Mouse (Mus musculus) embryonic facial prominence, embryonic 13.5 days (tissue): ENCODE measurements at regions not wholly inside any gene's neighbourhood (a gene's known extent, or its start where the extent isn't known, plus 50 kb on each side); places are given as distances from the start of the nearest gene placed in this dataset.

ENCODE experiments used
- ATAC-seq: fragments of 200-750 bp; cut with Nextera tagmentation; 2 replicates; pipeline ENCODE4 v1.8.0; 2017; ENCODE audit warnings: low read depth; ENCODE audit not compliant: insufficient number of reproducible peaks, insufficient read depth, low FRiP score, low TSS enrichment
- H3K27ac ChIP-seq: fragments of 300-500 bp; sonication (generic); 2 replicates; pipeline ENCODE4 v1.5.1; 2015; ENCODE audit warnings: moderate library complexity, mild to moderate bottlenecking, inconsistent platforms
- H3K27me3 ChIP-seq: fragments of 300-500 bp; sonication (generic); 2 replicates; pipeline ENCODE4 v1.6.1; 2015; ENCODE audit warnings: mild to moderate bottlenecking, inconsistent platforms
- H3K36me3 ChIP-seq: fragments of 300-500 bp; sonication (generic); 2 replicates; pipeline ENCODE4 v1.6.1; 2015; ENCODE audit warnings: mild to moderate bottlenecking, inconsistent platforms
- H3K4me1 ChIP-seq: fragments of 300-500 bp; sonication (generic); 2 replicates; pipeline ENCODE4 v1.6.1; 2015; ENCODE audit warnings: inconsistent platforms
- H3K4me2 ChIP-seq: fragments of 300-500 bp; sonication (generic); 2 replicates; pipeline ENCODE4 v1.6.1; 2015; ENCODE audit warnings: moderate library complexity, mild to moderate bottlenecking, inconsistent platforms
- H3K4me3 ChIP-seq: fragments of 300-500 bp; sonication (generic); 2 replicates; pipeline ENCODE4 v1.5.1; 2015; ENCODE audit warnings: mild to moderate bottlenecking, inconsistent platforms
- H3K9ac ChIP-seq: fragments of 300-500 bp; sonication (generic); 2 replicates; pipeline ENCODE4 v1.6.1; 2015; ENCODE audit warnings: mild to moderate bottlenecking, inconsistent platforms
- H3K9me3 ChIP-seq: fragments of 300-500 bp; sonication (generic); 2 replicates; pipeline ENCODE4 v1.6.1; 2016; ENCODE audit warnings: inconsistent platforms
- WGBS: fragments of 180-500 bp; shearing (Covaris S2); methylation state at CpG from one replicate; pipeline ENCODE4 v1.1.7; 2015; ENCODE audit warnings: mixed read lengths; 5-methylcytosine and 5-hydroxymethylcytosine counted together

DNA sequence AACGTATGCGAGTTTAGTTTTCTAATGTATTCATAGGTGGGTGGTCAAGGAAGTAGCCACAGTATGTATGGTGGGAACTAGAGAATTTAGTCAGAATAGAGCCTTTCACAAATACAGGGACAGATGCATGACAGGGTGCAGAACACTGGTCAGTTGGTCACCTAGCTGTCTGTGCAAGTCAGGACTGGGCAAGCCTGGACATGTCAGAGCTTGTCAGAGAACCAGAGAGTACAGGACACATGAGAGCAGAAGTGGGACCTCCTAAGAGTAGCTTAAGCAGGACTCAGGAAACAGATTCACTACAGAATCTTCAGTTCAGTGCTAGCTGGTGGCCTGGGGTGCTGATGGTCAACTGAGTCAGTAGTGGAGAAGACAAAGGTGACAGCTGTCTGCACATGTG, 395.7 kb upstream of the Tnp1 start:
- Histone ChIP-seq H3K4me2 (no peak overlapping the region), H3K36me3 (no peaks in the 10 kb centered on the region), H3K9me3 (no peaks in the 10 kb centered on the region), H3K27ac (no peak overlapping the region), H3K4me3 (no peak overlapping the region), H3K27me3 (no peaks in the 10 kb centered on the region), H3K4me1 (0 out of 2 replicates have a peak, but pooled peaks cover 4% of the 10 kb centered on the region), H3K9ac (no peak overlapping the region)
- 95% methylated on average over 2 of the region's 2 CpGs for WGBS
- ATAC-seq = no peak

DNA sequence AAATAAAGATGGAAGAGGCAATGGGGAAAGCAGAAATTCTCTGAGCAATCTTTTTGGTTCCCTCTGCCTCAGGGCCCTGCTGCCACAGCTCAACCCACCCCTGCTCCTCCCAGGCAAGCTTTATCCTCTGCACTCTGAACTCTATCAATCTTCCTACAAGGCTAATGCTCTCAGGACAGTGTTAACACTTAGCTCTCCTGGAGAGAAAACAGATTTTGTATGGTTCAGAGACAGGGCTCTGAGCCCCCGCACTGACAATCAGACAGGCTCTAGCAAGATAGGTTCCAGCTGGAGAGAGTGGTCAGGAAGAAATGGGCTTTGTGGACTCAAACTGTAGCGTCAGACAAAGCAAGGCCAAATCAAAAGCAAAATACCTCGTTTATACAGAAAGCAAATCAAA, 383.5 kb upstream of the Tnp1 start:
- no peak overlapping the region for H3K4me3 ChIP-seq
- WGBS = 42% methylated on average over 3 of the region's 3 CpGs
- H3K27ac ChIP-seq = no peak overlapping the region
- ATAC-seq = no peak
- H3K36me3 ChIP-seq = no peaks in the 10 kb centered on the region
- no peak overlapping the region for H3K4me2 ChIP-seq
- no peak overlapping the region for H3K9ac ChIP-seq
- H3K27me3 ChIP-seq = no peaks in the 10 kb centered on the region
- peaks cover 5% of the 10 kb centered on the region for H3K4me1 ChIP-seq
- H3K9me3 ChIP-seq = no peaks in the 10 kb centered on the region

DNA sequence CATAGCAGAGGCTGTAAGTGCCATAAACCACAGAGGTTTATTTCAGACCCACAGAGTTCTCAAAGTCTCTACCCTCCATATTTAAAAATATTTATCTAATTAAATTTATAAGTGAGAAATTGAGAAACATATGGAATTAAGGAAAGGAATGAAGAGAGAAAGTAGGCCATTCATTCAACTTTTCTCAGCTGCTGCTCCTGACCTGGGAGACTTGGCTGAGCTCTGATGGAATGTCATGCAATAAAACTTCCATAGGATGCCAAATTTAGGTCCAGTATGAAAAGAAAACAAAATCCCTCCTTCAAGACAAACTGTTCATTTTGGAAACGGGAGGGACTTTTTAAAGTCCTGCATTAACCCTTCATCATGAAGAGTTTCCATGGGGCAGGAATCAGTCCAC, 379.3 kb upstream of the Tnp1 start:
- no peak overlapping the region for H3K9ac ChIP-seq
- no peak overlapping the region for H3K4me2 ChIP-seq
- no peak for ATAC-seq
- H3K27ac ChIP-seq = 0 out of 2 replicates have a peak overlapping the region, but pooled peaks have one; percentile 62
- H3K9me3 ChIP-seq = no peaks in the 10 kb centered on the region
- H3K4me3 ChIP-seq = no peak overlapping the region
- 56% methylated on average over 1 of the region's 1 CpGs for WGBS
- H3K27me3 ChIP-seq = no peaks in the 10 kb centered on the region
- H3K4me1 ChIP-seq = peaks cover 14% of the 10 kb centered on the region
- no peaks in the 10 kb centered on the region for H3K36me3 ChIP-seq

DNA sequence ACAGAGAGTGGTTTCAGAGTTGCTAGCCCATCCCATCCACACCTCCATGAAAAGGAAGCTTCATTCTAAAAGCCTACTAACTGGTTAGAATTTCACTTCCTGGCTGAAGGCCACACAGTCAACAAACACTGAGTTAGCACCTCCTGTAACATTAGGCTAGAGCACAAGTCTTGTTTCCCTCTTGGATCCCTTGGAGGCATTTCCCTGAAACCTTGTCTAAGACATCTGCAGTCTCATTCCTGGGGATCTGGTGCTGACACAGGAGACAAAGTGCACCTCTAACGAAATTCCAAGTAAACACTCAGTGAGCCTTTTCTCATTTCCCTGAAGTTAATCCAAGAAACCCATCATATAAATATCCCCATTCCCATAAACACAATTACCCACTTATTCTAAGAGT, 378.8 kb upstream of the Tnp1 start:
- no peaks in the 10 kb centered on the region for H3K36me3 ChIP-seq
- peak overlapping the region; percentile 62; the same call in 1 of the 2 replicates for H3K27ac ChIP-seq

DNA sequence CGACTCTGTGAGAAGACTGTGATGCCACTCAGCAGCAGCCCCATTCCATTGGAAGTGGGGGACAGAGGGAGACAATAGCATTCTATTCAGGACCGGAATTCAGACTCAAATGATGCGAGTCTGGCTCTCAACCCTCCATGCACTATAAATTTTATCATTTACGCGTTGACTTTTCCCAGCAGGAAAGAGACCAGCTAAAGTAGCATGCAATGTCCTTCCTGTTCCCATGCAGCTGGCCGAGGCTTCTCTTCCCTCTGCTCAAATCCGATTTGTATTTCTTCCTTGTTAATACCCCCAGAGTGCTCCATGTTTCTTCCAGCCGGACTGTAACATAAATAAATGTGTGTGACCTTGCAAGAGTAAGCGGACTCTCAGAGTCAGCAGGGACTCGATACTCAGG, 376.4 kb upstream of the Tnp1 start:
- no peak overlapping the region for H3K27ac ChIP-seq
- H3K4me1 ChIP-seq = peaks cover 14% of the 10 kb centered on the region
- no peak overlapping the region for H3K4me2 ChIP-seq
- H3K36me3 ChIP-seq = no peaks in the 10 kb centered on the region
- WGBS = 74% methylated on average over 10 of the region's 10 CpGs
- H3K4me3 ChIP-seq = no peak overlapping the region
- ATAC-seq = no peak
- no peaks in the 10 kb centered on the region for H3K9me3 ChIP-seq
- H3K9ac ChIP-seq = no peak overlapping the region
- no peaks in the 10 kb centered on the region for H3K27me3 ChIP-seq

More for the DNA sequence above, 378.8 kb upstream of the Tnp1 start:
- H3K9ac ChIP-seq = no peak overlapping the region
- ATAC-seq = no peak
- peaks cover 14% of the 10 kb centered on the region for H3K4me1 ChIP-seq
- no peaks in the 10 kb centered on the region for H3K27me3 ChIP-seq
- WGBS = 23% methylated on average over 1 of the region's 1 CpGs
- no peak overlapping the region for H3K4me2 ChIP-seq
- no peaks in the 10 kb centered on the region for H3K9me3 ChIP-seq
- H3K4me3 ChIP-seq = no peak overlapping the region

DNA sequence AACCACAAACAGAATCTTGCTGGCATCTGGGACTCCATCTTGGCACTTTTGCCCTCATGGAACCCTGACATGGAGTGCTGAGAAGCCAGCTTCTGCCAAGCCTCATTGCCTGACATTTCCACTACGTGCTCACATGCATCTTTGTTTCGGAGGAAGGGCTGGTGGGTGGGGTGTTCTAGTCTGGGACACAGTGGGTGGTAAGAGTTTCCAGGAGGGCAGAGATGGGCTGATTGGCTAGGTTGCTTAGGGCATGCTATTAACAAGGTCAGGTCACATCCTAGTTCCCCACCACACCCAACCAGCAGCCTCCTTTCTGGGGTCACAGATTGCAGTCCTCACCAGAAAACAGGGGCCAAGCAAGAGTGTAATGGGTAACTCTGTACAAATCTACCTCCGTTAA, 374.3 kb upstream of the Tnp1 start:
- Histone ChIP-seq H3K4me2 (no peak overlapping the region), H3K4me1 (peaks cover 9% of the 10 kb centered on the region), H3K36me3 (no peaks in the 10 kb centered on the region), H3K9me3 (no peaks in the 10 kb centered on the region), H3K27me3 (no peaks in the 10 kb centered on the region), H3K27ac (no peak overlapping the region), H3K9ac (no peak overlapping the region), H3K4me3 (no peak overlapping the region)
- no peak for ATAC-seq
- WGBS = 71% methylated on average over 3 of the region's 3 CpGs

DNA sequence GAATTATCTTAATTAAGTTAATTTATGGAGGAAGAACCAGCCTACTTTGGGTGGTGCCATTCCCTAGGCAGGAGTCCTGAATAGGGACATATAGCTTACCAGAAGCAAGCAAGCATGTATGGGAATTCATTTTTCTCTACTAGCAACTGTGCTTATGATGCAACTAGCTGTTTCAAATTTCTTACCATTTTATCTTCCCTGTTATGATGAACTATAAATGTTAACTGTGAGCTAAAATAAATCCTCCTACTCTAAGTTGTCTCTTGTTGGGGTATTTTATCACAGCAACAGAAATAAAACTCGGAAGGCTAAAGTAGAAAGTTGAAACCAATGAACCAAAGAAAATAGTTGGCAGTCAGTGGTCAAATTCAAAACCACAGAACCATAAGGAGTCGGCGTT, 373.5 kb upstream of the Tnp1 start:
- no peaks in the 10 kb centered on the region for H3K27me3 ChIP-seq
- peaks cover 9% of the 10 kb centered on the region for H3K4me1 ChIP-seq
- no peak overlapping the region for H3K4me2 ChIP-seq
- WGBS = 78% methylated on average over 3 of the region's 3 CpGs
- no peak for ATAC-seq
- H3K9me3 ChIP-seq = no peaks in the 10 kb centered on the region
- H3K27ac ChIP-seq = no peak overlapping the region
- H3K9ac ChIP-seq = no peak overlapping the region
- no peaks in the 10 kb centered on the region for H3K36me3 ChIP-seq
- H3K4me3 ChIP-seq = no peak overlapping the region

DNA sequence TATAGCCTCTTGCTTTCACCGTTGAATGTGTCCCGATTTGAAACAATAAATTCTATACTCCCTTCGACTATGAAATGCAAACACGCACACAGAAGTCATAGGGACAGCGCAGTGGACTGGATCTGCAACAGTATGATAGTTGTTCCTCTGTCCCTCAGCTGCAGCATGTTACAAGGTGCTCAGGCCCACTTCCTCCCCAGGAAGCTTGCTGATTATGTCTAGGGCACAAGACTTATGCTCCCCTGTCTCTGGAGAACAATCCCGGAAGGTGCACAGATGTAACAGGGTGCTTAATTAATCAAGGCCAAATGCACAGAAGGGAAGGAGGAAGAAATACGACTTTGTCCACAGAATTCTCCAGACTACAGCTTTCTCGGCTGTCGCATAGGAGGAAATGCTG, 365.9 kb upstream of the Tnp1 start:
- Histone ChIP-seq H3K27ac (no peak overlapping the region), H3K4me1 (peaks cover 4% of the 10 kb centered on the region; the same call in 1 of the 2 replicates), H3K9me3 (no peaks in the 10 kb centered on the region), H3K36me3 (no peaks in the 10 kb centered on the region), H3K4me3 (no peak overlapping the region), H3K9ac (no peak overlapping the region), H3K4me2 (no peak overlapping the region), H3K27me3 (no peaks in the 10 kb centered on the region)
- no peak for ATAC-seq
- 68% methylated on average over 9 of the region's 9 CpGs for WGBS

DNA sequence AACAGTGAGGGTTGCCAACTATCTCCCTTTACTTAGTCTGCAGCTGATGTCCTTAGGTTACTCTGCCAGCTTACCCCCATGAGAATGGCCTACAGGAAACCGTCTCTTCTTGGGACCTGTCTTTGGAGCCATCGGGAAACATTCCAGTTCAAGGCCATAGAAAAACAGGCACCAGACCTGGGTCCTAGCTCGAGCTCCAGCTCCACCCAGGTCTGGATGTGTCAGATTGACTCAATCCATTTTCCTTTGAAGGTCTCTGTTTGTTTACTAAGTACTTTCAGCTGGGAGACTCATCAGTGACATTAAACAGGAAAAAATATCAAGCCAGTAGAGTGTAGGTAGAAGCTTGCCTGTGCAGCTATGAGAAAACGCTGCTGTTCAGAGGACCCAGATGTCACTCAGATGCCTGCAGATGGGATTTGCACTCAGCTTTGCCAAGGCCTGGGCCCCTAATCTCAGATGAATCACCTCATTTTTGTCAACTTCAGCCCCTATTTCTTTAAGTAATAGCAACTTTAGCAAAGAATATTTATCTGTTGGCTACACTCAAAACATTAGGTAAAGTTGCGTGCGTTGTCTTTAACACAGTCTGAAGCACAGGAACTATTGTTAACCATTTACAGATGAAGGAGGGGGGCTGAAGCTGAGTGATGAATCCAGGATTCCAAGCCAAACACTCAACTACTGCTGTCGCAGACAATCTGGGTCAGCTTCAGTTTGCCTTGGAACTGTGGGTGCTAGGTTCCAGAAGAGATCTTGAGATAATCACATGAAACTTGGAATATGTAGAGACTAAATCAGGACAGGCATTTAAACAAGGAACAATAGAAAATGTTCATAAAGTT, 359.0 kb upstream of the Tnp1 start:
- H3K4me2 ChIP-seq = no peak overlapping the region
- 72% methylated on average over 7 of the region's 7 CpGs for WGBS

DNA sequence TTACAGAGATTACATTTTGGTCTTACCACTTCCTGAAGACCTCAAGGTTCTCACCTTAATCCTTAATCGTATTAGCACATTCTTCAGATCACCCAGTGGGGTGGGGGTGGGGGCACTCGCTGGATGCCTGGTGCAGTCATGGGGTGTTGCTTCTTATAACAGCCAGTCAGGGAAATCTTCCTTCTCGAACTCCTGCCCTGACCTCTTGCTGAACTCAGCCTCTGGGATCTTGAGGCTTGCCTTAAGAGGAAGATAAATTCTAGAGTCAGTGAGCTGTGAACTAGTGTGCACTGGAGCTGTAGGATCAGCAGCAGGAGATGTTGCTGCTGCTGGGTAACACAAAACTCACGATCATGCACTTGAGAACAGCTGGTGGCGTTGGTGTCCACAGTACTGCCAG, 352.5 kb upstream of the Tnp1 start:
- Histone ChIP-seq H3K27me3 (no peaks in the 10 kb centered on the region), H3K4me3 (no peak overlapping the region), H3K4me2 (no peak overlapping the region), H3K4me1 (peaks cover 22% of the 10 kb centered on the region), H3K9ac (no peak overlapping the region), H3K36me3 (no peaks in the 10 kb centered on the region), H3K27ac (no peak overlapping the region), H3K9me3 (no peaks in the 10 kb centered on the region)
- ATAC-seq = no peak
- 60% methylated on average over 5 of the region's 5 CpGs for WGBS

More for the DNA sequence above, 359.0 kb upstream of the Tnp1 start:
- Histone ChIP-seq H3K4me1 (peaks cover under 1% of the 10 kb centered on the region; the same call in 1 of the 2 replicates), H3K9me3 (no peaks in the 10 kb centered on the region), H3K9ac (no peak overlapping the region), H3K27ac (no peak overlapping the region), H3K4me3 (no peak overlapping the region), H3K27me3 (no peaks in the 10 kb centered on the region), H3K36me3 (no peaks in the 10 kb centered on the region)
- ATAC-seq = no peak

DNA sequence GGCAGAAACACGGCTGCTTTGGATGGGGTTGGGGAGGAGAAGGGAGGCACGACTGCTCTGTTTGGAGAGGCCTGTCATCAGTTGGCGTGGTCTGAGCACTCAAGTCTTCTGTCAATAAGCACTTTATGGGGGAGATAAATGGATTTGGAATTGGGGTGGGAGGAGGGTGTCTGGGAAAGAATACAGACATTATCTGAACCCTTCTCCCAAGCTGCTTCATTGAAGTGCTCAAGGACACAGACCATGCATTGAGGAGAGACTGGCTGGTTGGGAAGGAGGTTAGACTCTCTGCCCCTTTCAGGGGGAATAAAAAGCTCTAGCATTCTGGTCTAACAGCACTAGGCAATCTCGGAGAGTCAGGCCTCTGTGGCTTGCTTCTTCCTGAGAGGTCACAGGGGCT, 350.1 kb upstream of the Tnp1 start:
- Histone ChIP-seq H3K27ac (no peak overlapping the region), H3K4me2 (no peak overlapping the region), H3K27me3 (no peaks in the 10 kb centered on the region), H3K36me3 (no peaks in the 10 kb centered on the region), H3K9ac (no peak overlapping the region), H3K4me1 (peaks cover 42% of the 10 kb centered on the region), H3K4me3 (no peak overlapping the region), H3K9me3 (no peaks in the 10 kb centered on the region)
- no peak for ATAC-seq
- WGBS = 65% methylated on average over 4 of the region's 4 CpGs

DNA sequence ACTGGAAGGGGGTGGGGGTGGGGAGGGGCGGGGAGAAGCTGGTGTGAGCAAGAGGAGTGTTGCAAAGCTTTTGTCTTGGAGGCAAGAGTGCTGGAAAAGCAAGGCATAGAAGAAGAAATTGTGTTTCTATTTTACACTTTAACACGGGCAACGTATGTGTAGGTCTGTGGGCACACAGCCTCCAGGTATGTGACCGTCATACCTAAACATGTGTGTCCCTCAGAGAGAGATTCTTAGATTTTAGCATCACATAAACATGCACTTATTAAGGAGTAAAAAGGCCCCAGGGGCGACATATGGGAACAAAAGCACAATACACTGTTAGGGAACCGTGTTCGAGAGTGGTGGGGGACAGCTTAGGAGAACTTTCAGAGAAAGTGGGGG, 348.6 kb upstream of the Tnp1 start:
- ATAC-seq = no peak
- no peaks in the 10 kb centered on the region for H3K27me3 ChIP-seq
- H3K4me2 ChIP-seq = no peak overlapping the region
- H3K9me3 ChIP-seq = no peaks in the 10 kb centered on the region
- no peak overlapping the region for H3K4me3 ChIP-seq
- H3K9ac ChIP-seq = no peak overlapping the region
- peak overlapping the region; percentile 73 for H3K27ac ChIP-seq
- peaks cover 42% of the 10 kb centered on the region for H3K4me1 ChIP-seq
- no peaks in the 10 kb centered on the region for H3K36me3 ChIP-seq
- 45% methylated on average over 7 of the region's 7 CpGs for WGBS
